Mouse (Mus musculus): Measurements from ENCODE around the gene Foxp1. TPM values are rescaled to one million over a fixed set of nuclear protein-coding genes. Genes with fewer than 3 reads are reported as not detected.
A peak's percentile ranks its signal among the peaks of the same experiment; 100 is the strongest.

Gene Foxp1
- polyA plus RNA-seq, 1 experiment: 162 TPM

DNA sequence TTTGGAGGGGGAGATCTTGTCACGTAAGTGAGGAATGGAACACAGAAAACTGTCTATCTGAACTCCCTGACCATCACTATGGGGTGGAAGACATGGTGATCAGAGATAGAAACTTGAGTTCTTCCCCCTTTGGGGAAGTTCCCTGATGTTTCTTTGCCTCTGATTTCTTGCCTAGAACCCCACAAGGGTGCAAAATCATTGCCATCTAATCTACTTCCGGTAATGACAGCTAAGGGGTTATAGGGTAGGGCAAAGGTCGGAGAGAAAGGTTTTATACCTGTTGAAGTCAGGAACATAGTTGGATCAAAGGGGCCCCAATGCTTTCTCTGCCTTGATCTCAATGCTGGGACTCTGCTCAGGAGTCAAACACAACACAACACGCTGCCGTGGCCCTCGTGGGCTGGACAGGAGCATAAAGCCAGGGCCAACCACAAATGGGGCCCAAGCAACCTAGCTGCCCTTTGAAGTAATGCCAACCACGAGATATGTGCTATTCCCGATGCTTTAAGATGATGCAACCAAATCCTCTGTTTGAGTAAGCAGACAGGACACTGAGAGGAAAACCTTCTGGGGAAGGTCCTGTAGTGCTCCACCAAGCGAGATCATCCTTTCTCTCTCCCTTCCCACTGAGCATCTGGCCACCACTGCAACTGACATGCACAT, 163.4 kb downstream of the Foxp1 start:
- WGBS: 53% methylated on average over 9 of the region's 9 CpGs
- TF ChIP-seq POLR2A (IDR thresholded peaks at IDR 0.05; ENCODE audit: low read depth, low read length): no peak
- no peak for TF ChIP-seq CTCF (IDR thresholded peaks at IDR 0.05; ENCODE audit: extremely low read depth, insufficient read depth, insufficient read length, insufficient replicate concordance)
- H3K27ac ChIP-seq (ENCODE audit: insufficient read depth, low read length): 0 out of 2 replicates have a peak overlapping the region, but pooled peaks have one; percentile 20
- no peaks in the 10 kb centered on the region for H3K36me3 ChIP-seq (ENCODE audit: control insufficient read depth, insufficient read depth, low read length)
- peaks cover 15% of the 10 kb centered on the region; the same call in 1 of the 2 replicates for H3K4me1 ChIP-seq (ENCODE audit: control insufficient read depth, insufficient read depth, insufficient read length)
- no peak overlapping the region for H3K4me3 ChIP-seq (ENCODE audit: extremely low read depth, insufficient read depth, insufficient read length)
- DNase-seq (ENCODE audit: low read depth in 1 of 2, low spot score in 2 of 2): no peak
- H3K27me3 ChIP-seq (ENCODE audit: control insufficient read depth, insufficient read depth, low read length): no peaks in the 10 kb centered on the region

DNA sequence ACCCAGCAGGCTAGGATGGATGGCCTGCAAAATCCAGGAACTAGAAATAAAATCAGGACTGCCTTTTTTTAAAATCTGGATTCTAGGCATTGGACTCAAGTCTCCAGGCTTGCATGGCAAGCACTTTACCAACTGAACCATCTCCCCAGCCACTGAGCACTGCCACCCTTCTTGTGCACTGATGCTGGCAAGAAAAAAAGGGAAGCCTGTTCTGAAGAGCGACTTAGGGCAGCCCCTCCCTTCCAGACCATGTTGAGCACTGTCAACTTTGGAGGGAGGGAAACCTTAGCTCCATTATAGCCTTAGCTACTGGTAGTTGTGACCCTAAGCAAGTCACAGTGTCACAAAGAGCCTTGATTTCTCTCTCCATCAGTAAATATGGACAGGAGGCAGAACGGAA, 164.6 kb downstream of the Foxp1 start:
- H3K27me3 ChIP-seq (ENCODE audit: control insufficient read depth, insufficient read depth, low read length): no peaks in the 10 kb centered on the region
- 62% methylated on average over 2 of the region's 2 CpGs for WGBS
- no peaks in the 10 kb centered on the region for H3K36me3 ChIP-seq (ENCODE audit: control insufficient read depth, insufficient read depth, low read length)
- peak in 1 of 2 experiments; percentile 25 for DNase-seq (ENCODE audit: low read depth in 1 of 2, low spot score in 2 of 2)
- peaks cover 15% of the 10 kb centered on the region; the same call in 1 of the 2 replicates for H3K4me1 ChIP-seq (ENCODE audit: control insufficient read depth, insufficient read depth, insufficient read length)
- no peak overlapping the region for H3K27ac ChIP-seq (ENCODE audit: insufficient read depth, low read length)
- no peak overlapping the region for H3K4me3 ChIP-seq (ENCODE audit: extremely low read depth, insufficient read depth, insufficient read length)
- TF ChIP-seq POLR2A (IDR thresholded peaks at IDR 0.05; ENCODE audit: low read depth, low read length) (no peak), CTCF (IDR thresholded peaks at IDR 0.05; ENCODE audit: extremely low read depth, insufficient read depth, insufficient read length, insufficient replicate concordance) (no peak)

DNA sequence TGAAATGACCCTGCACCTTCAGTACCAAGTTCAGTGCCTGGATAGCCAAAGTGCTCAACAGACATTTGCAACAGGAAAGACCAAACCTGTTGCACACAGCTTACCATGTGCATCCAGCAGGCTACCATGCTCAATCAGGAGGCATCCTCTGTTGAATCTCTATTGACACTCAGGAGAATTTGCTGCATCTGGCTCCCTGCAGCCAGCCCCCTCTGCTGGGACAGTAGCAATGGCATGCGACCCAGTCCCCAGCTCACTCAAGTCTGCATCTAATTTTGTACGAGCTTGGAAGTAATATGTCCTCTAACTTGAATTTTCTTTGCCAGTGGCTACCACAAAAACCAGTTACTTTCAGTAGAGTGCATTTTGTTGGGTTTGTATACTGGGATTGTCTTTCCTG, 168.2 kb downstream of the Foxp1 start:
- Histone ChIP-seq H3K27me3 (ENCODE audit: control insufficient read depth, insufficient read depth, low read length) (no peaks in the 10 kb centered on the region), H3K4me3 (ENCODE audit: extremely low read depth, insufficient read depth, insufficient read length) (no peak overlapping the region), H3K36me3 (ENCODE audit: control insufficient read depth, insufficient read depth, low read length) (no peaks in the 10 kb centered on the region), H3K4me1 (ENCODE audit: control insufficient read depth, insufficient read depth, insufficient read length) (peaks cover 15% of the 10 kb centered on the region; the same call in 1 of the 2 replicates), H3K27ac (ENCODE audit: insufficient read depth, low read length) (no peak overlapping the region)
- 92% methylated on average over 2 of the region's 2 CpGs for WGBS
- TF ChIP-seq CTCF (IDR thresholded peaks at IDR 0.05; ENCODE audit: extremely low read depth, insufficient read depth, insufficient read length, insufficient replicate concordance): no peak
- TF ChIP-seq POLR2A (IDR thresholded peaks at IDR 0.05; ENCODE audit: low read depth, low read length): no peak
- DNase-seq (ENCODE audit: low read depth in 1 of 2, low spot score in 2 of 2): no peak

DNA sequence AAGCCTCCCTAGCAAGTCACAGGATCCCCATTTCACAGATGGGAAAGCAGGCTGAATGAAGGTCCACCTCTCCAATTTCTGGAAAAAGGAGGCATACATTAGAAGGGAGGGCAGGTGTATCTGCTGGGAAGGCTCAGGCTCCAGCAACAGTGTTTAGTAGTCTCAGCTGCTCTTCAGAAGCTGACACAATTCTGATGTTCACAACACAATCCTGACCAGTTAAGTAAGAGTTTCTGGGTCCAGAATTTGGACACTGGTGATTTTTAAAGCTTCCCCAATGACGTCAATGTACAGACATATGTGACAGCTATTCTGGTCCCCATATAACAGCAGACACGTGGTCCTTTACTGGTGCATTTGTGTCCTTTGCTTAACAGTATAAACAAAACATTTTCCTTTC, 169.1 kb downstream of the Foxp1 start:
- Histone ChIP-seq H3K4me3 (ENCODE audit: extremely low read depth, insufficient read depth, insufficient read length) (no peak overlapping the region), H3K4me1 (ENCODE audit: control insufficient read depth, insufficient read depth, insufficient read length) (peaks cover 7% of the 10 kb centered on the region; the same call in 1 of the 2 replicates), H3K27ac (ENCODE audit: insufficient read depth, low read length) (no peak overlapping the region), H3K36me3 (ENCODE audit: control insufficient read depth, insufficient read depth, low read length) (no peaks in the 10 kb centered on the region), H3K27me3 (ENCODE audit: control insufficient read depth, insufficient read depth, low read length) (no peaks in the 10 kb centered on the region)
- WGBS: 92% methylated on average over 2 of the region's 2 CpGs
- TF ChIP-seq CTCF (IDR thresholded peaks at IDR 0.05; ENCODE audit: extremely low read depth, insufficient read depth, insufficient read length, insufficient replicate concordance): no peak
- no peak for TF ChIP-seq POLR2A (IDR thresholded peaks at IDR 0.05; ENCODE audit: low read depth, low read length)
- no peak for DNase-seq (ENCODE audit: low read depth in 1 of 2, low spot score in 2 of 2)

DNA sequence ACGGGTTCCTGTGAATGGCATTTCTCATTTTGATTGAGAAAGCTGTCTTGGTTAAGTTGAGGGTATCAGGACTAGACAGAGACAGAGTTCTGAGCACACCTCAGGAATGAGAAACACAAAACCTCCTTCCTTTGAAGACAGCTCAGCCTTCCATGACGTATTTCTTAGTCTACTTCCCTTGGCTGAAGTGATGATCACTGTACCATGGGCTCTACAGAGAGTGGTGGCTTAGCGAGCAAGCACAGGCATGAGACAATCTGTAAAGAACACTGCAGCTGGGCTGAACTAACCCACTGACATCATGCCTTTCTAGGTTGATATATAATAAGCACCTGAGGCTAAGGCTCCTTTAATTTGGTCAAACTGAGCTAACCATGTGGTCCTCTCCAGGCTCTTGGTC, 172.0 kb downstream of the Foxp1 start:
- H3K4me3 ChIP-seq (ENCODE audit: extremely low read depth, insufficient read depth, insufficient read length): no peak overlapping the region
- 30% methylated on average over 3 of the region's 3 CpGs for WGBS
- H3K27me3 ChIP-seq (ENCODE audit: control insufficient read depth, insufficient read depth, low read length): no peaks in the 10 kb centered on the region
- no peak overlapping the region for H3K27ac ChIP-seq (ENCODE audit: insufficient read depth, low read length)
- H3K4me1 ChIP-seq (ENCODE audit: control insufficient read depth, insufficient read depth, insufficient read length): no peaks in the 10 kb centered on the region; the same call in 1 of the 2 replicates
- TF ChIP-seq CTCF (IDR thresholded peaks at IDR 0.05; ENCODE audit: extremely low read depth, insufficient read depth, insufficient read length, insufficient replicate concordance) (no peak), POLR2A (IDR thresholded peaks at IDR 0.05; ENCODE audit: low read depth, low read length) (no peak)
- DNase-seq (ENCODE audit: low read depth in 1 of 2, low spot score in 2 of 2): no peak
- H3K36me3 ChIP-seq (ENCODE audit: control insufficient read depth, insufficient read depth, low read length): no peaks in the 10 kb centered on the region

GRCm38 (mm10) chr6:99350156-99350555, 172.4 kb downstream of the Foxp1 start:
- no peaks in the 10 kb centered on the region for H3K36me3 ChIP-seq (ENCODE audit: control insufficient read depth, insufficient read depth, low read length)
- no peak for DNase-seq (ENCODE audit: low read depth in 1 of 2, low spot score in 2 of 2)

DNA sequence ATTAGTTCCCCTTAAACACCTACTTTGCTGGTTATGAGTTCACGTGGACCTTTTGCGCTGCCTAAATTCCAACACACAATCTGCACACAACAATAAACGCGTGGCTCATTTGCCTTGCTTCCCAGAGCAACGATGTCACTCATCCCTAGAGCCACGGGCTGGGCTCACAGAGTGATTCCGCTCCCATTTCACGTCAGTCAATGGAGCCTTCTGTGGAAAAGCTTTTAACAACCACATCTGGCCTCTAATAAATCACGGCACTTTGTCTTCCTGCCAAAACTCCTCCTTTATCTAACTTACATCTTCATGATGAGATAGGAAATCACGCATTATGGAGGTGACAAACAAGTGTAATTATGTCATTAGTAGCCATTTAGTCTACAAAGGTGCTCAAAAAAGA, 174.7 kb downstream of the Foxp1 start:
- Histone ChIP-seq H3K4me3 (ENCODE audit: extremely low read depth, insufficient read depth, insufficient read length) (no peak overlapping the region), H3K27me3 (ENCODE audit: control insufficient read depth, insufficient read depth, low read length) (no peaks in the 10 kb centered on the region), H3K4me1 (ENCODE audit: control insufficient read depth, insufficient read depth, insufficient read length) (no peaks in the 10 kb centered on the region; the same call in none of the 2 replicates), H3K36me3 (ENCODE audit: control insufficient read depth, insufficient read depth, low read length) (no peaks in the 10 kb centered on the region), H3K27ac (ENCODE audit: insufficient read depth, low read length) (no peak overlapping the region)
- TF ChIP-seq POLR2A (IDR thresholded peaks at IDR 0.05; ENCODE audit: low read depth, low read length): no peak
- no peak for TF ChIP-seq CTCF (IDR thresholded peaks at IDR 0.05; ENCODE audit: extremely low read depth, insufficient read depth, insufficient read length, insufficient replicate concordance)
- no peak for DNase-seq (ENCODE audit: low read depth in 1 of 2, low spot score in 2 of 2)
- 87% methylated on average over 10 of the region's 10 CpGs for WGBS

More at GRCm38 (mm10) chr6:99350156-99350555, 172.4 kb downstream of the Foxp1 start:
- Histone ChIP-seq H3K27me3 (ENCODE audit: control insufficient read depth, insufficient read depth, low read length) (no peaks in the 10 kb centered on the region), H3K27ac (ENCODE audit: insufficient read depth, low read length) (no peak overlapping the region), H3K4me3 (ENCODE audit: extremely low read depth, insufficient read depth, insufficient read length) (no peak overlapping the region), H3K4me1 (ENCODE audit: control insufficient read depth, insufficient read depth, insufficient read length) (no peaks in the 10 kb centered on the region; the same call in 1 of the 2 replicates)
- 65% methylated on average over 5 of the region's 5 CpGs for WGBS
- TF ChIP-seq POLR2A (IDR thresholded peaks at IDR 0.05; ENCODE audit: low read depth, low read length): no peak
- TF ChIP-seq CTCF (IDR thresholded peaks at IDR 0.05; ENCODE audit: extremely low read depth, insufficient read depth, insufficient read length, insufficient replicate concordance): no peak
